Mouse (Mus musculus): ENCODE data around the gene Lhx3. TPM values are rescaled to one million over a fixed set of nuclear protein-coding genes. Genes with fewer than 3 reads are reported as not detected.

The Lhx3 gene
- total and polyA plus RNA-seq, 3 experiments, result not detected

DNA sequence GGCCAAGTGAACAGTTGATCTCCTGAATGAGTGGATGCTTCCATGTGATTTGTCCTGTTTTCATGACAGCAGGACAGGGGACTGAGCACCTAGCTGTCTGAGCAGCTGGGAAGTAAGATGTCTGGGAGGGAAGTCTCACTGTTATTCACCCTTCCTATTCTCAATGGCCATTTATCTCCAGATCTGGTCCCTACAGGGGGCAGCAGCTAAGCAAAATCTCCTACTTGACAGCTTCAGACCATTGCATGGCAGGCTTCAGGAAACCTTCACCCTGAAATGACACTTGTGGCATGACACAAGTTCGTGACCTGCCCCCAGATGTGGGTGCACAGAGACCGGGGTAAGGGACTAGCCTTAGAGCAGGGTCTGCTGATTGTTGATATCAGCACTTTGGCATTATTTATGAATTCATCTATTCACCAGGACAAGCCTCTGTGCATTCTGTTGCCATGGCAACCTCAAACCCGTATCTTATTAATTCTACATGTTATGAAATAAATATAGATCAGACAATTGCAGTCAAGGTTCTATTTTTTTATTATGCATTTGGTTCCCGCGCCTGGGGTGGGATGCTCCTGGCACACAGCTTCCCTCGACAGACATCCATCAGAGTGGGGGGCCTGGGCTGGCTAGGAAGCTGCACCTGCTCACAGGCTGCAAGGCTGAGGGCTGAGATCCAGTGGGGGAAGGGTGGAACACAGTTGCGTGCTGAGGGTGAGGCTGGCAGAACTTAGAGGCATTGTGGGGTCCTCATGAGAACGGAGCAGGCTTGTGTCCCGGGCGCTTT lies 51.7 kb downstream of the Lhx3 start:
- H3K9ac ChIP-seq (ENCODE audit: insufficient read depth, low read depth), result no peak overlapping the region
- DNase-seq (ENCODE audit: extremely low read depth), result no peak
- H3K79me2 ChIP-seq (replicated peaks; ENCODE audit: control insufficient read depth, extremely low read depth, insufficient read depth, poor library complexity, severe bottlenecking), result no peaks in the 10 kb centered on the region
- H3K4me3 ChIP-seq (replicated peaks in 1 of 3; ENCODE audit: low read depth in 2 of 3, low read length in 2 of 3, poor library complexity in 1 of 3), result no peak overlapping the region
- peaks cover 0 to 8% of the 10 kb centered on the region in 2 experiments; a peak in 1 of 4 replicates for H3K4me1 ChIP-seq (ENCODE audit: control insufficient read depth in 1 of 2, insufficient read depth in 2 of 2)
- no peak overlapping the region for H3K27ac ChIP-seq (ENCODE audit: insufficient read depth, low read depth)
- H3K27me3 ChIP-seq (replicated peaks), result peaks cover 8% of the 10 kb centered on the region
- no peaks in the 10 kb centered on the region for H3K36me3 ChIP-seq (replicated peaks in 1 of 2; ENCODE audit: control insufficient read depth in 1 of 2, insufficient read depth in 1 of 2, low read length in 1 of 2)
- H3K4me2 ChIP-seq (ENCODE audit: insufficient read depth, low read depth, poor library complexity, severe bottlenecking), result no peak overlapping the region
- no peaks in the 10 kb centered on the region for H3K9me3 ChIP-seq (replicated peaks; ENCODE audit: low read length)
- no peak for TF ChIP-seq USF2 (conservative IDR thresholded peaks at IDR 0.05; ENCODE audit: low read depth, low read length)
- TF ChIP-seq POLR2AphosphoS2 (IDR thresholded peaks at IDR 0.05; ENCODE audit: low read depth, low read length), result no peak
- 0 out of 4 replicates have a peak, but pooled peaks of 1 of the 2 experiments have one; percentile 13 for TF ChIP-seq CTCF (conservative IDR thresholded peaks at IDR 0.05 in 1 of 2, IDR thresholded peaks at IDR 0.05 in 1 of 2; ENCODE audit: low read depth in 2 of 2, low read length in 2 of 2)
- in situ Hi-C loops (cut with MboI; ENCODE audit: low pct_ligation_motif_present, low pct_unique_long_range_greater_than_20kb, low sequenced_read_pairs) (loop anchor here (5.0 kb wide), 1 partner anchor 126 kb away; no protein-coding TSS in a partner anchor), dilution Hi-C loops (cut with MboI; ENCODE audit: extremely low pct_ligation_motif_present, extremely low pct_unique_long_range_greater_than_20kb, low sequenced_read_pairs) (no loop called here)

DNA sequence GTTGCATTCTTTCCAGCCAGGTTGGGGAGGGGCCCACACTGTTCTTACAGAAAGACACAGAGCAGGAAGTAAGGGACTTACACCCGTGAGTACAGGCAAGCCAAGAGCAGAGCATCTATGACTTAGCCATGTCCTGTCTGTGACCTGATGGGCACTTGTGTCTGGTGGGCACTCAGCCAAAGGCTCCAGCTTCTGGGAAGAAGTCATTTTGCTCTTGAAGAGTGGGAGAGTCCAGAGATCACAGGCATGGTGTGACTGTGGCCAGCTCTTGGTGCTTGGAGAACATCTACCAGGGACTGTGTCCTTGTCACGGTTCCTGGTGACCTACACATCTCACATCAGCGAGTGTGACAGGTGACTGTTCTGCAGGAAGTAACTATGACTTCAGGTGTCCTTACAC lies 52.4 kb downstream of the Lhx3 start:
- dilution Hi-C loops (cut with MboI; ENCODE audit: extremely low pct_ligation_motif_present, extremely low pct_unique_long_range_greater_than_20kb, low sequenced_read_pairs), result no loop called here
- Histone ChIP-seq H3K27me3 (replicated peaks) (peaks cover 9% of the 10 kb centered on the region), H3K79me2 (replicated peaks; ENCODE audit: control insufficient read depth, extremely low read depth, insufficient read depth, poor library complexity, severe bottlenecking) (no peaks in the 10 kb centered on the region), H3K4me1 (ENCODE audit: control insufficient read depth in 1 of 2, insufficient read depth in 2 of 2) (peaks cover 0 to 8% of the 10 kb centered on the region in 2 experiments; a peak in 1 of 4 replicates), H3K27ac (ENCODE audit: insufficient read depth, low read depth) (no peak overlapping the region), H3K4me3 (replicated peaks in 1 of 3; ENCODE audit: low read depth in 2 of 3, low read length in 2 of 3, poor library complexity in 1 of 3) (no peak overlapping the region), H3K9ac (ENCODE audit: insufficient read depth, low read depth) (no peak overlapping the region), H3K9me3 (replicated peaks; ENCODE audit: low read length) (no peaks in the 10 kb centered on the region), H3K36me3 (replicated peaks in 1 of 2; ENCODE audit: control insufficient read depth in 1 of 2, insufficient read depth in 1 of 2, low read length in 1 of 2) (no peaks in the 10 kb centered on the region), H3K4me2 (ENCODE audit: insufficient read depth, low read depth, poor library complexity, severe bottlenecking) (no peak overlapping the region)
- in situ Hi-C loops (cut with MboI; ENCODE audit: low pct_ligation_motif_present, low pct_unique_long_range_greater_than_20kb, low sequenced_read_pairs), result loop anchor here (5.0 kb wide), 1 partner anchor 127 kb away; no protein-coding TSS in a partner anchor
- TF ChIP-seq NRF1 (IDR thresholded peaks at IDR 0.05; ENCODE audit: low read depth, low read length) (no peak), GABPA (IDR thresholded peaks at IDR 0.05; ENCODE audit: insufficient replicate concordance, low read depth, low read length) (no peak), HCFC1 (IDR thresholded peaks at IDR 0.05; ENCODE audit: low read depth, low read length) (no peak), MYC (IDR thresholded peaks at IDR 0.05; ENCODE audit: low read depth, low read length) (no peak), SIN3A (IDR thresholded peaks at IDR 0.05; ENCODE audit: low read length) (no peak), JUND (conservative IDR thresholded peaks at IDR 0.05; ENCODE audit: low read depth, low read length) (no peak), TCF12 (IDR thresholded peaks at IDR 0.05; ENCODE audit: low read depth, low read length) (no peak), ZKSCAN1 (IDR thresholded peaks at IDR 0.05; ENCODE audit: borderline replicate concordance, low read depth, low read length) (no peak), MAX (IDR thresholded peaks at IDR 0.05; ENCODE audit: low read length) (no peak), CHD2 (IDR thresholded peaks at IDR 0.05; ENCODE audit: low read length) (no peak), KAT2A (IDR thresholded peaks at IDR 0.05; ENCODE audit: insufficient replicate concordance, low read length) (no peak), SMC3 (IDR thresholded peaks at IDR 0.05; ENCODE audit: low read depth, low read length) (no peak), ELF1 (IDR thresholded peaks at IDR 0.05; ENCODE audit: low read depth, low read length) (no peak), ZMIZ1 (IDR thresholded peaks at IDR 0.05; ENCODE audit: low read depth, low read length) (no peak), MXI1 (IDR thresholded peaks at IDR 0.05; ENCODE audit: low read depth, low read length) (no peak), POLR2A (IDR thresholded peaks at IDR 0.05; ENCODE audit: low read depth, low read length) (no peak), MAFK (IDR thresholded peaks at IDR 0.05; ENCODE audit: insufficient replicate concordance, low read length) (no peak), ZNF384 (IDR thresholded peaks at IDR 0.05; ENCODE audit: low read depth, low read length) (no peak), ZC3H11A (IDR thresholded peaks at IDR 0.05; ENCODE audit: low read depth, low read length) (no peak), USF2 (conservative IDR thresholded peaks at IDR 0.05; ENCODE audit: low read depth, low read length) (no peak)
- DNase-seq (ENCODE audit: extremely low read depth), result no peak
